Mouse (Mus musculus) left cerebral cortex, postnatal 10 days (tissue): ENCODE results near the gene Mad1l1. TPM values are rescaled to one million over a fixed set of nuclear protein-coding genes. Genes with fewer than 3 reads are reported as not detected.

Source experiments
- DNase-seq, 2 experiments: peaks; one replicate each; pipeline ENCODE4 v3.0.0; 2021 to 2022; ENCODE audit warnings: low spot score in 2 of 2, mixed read lengths in 1 of 2; ENCODE audit errors: extremely low spot score in 1 of 2
- intact Hi-C: fragments of 180-260 bp; cut with DNase I; formaldehyde crosslinking; loops from one replicate; pipeline ENCODE4 v1.15.1; 2025
- total RNA-seq, 2 experiments: library from RNA; stranded (reverse); gene quantifications; 2 replicates each; pipeline ENCODE4 v1.2.3; 2021

Mad1l1 gene
- total RNA-seq, 2 experiments from 2014 or later, result 23.8 to 24.4 TPM

DNA sequence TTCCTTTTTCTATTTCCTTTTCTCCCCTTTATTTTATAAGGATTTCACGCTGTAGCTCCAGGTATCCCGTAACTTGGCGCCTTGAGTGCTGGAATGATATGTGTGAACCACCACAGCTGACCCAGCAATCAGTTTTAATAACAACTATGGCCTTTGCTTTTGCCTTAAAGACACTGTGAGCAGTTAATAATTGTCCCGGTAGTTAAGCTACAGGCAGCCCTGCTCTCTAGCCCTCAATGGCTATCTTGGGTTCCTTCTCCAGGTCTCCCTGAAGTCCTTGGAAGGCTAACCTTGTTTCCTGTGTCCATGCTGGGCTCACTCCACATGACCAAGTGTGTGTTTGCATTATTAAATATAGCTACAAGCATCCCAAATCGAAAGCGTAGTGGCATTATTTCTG is 237.0 kb downstream of the Mad1l1 start:
- intact Hi-C loops, result no loop called here
- no peak for DNase-seq

DNA sequence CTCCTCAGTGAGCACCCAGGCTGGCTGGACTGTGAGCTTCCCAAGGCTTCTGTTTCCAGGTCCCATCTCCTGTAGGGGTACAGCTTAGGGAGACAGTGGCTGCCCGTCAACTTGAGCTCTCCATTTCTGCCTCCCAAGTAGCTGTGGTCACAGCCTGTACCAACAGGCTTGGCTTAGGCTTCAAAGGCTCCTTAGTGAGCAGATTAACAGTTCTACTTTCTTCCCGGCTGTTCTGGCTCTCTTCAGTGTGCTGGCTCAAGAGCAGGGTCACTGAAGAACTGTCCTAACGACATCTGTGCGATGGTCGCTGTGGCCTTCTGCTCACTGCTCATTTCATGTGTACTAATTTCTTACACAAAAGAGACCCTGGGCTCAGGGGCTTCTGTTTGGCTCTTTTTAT is 237.4 kb downstream of the Mad1l1 start:
- no peak for DNase-seq
- intact Hi-C loops, result no loop called here

DNA sequence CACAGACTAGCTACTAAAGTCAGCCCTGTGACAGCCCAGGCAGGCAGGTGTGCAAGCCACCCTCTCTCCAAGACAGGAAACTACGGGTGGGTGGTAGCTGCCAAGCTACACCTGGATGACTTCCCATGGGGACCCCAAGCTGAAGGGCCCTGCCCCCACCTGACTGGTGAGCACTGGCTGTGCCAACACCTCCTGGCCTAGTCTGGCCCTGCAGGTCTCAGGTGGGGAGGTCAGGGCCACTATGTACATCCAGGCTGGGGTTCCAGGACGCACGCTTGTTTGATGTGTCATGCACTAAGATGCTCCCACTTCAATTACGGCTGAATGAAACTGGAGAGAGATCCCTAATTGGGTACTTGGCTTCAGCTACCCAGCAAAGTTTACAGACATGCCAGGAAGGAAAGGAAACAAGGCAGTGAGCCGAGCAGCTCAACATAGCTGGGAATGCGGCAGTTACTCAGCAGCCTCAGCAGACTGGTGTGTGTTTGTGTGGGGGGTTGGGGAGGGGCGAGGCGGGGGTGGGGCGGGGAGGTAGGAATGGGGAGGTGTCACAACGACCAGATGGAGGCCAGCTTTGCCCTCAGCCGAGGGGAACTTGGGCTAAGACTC is 239.0 kb downstream of the Mad1l1 start:
- intact Hi-C loops, result no loop called here
- DNase-seq, result peak in 1 of 2 experiments; percentile 54

DNA sequence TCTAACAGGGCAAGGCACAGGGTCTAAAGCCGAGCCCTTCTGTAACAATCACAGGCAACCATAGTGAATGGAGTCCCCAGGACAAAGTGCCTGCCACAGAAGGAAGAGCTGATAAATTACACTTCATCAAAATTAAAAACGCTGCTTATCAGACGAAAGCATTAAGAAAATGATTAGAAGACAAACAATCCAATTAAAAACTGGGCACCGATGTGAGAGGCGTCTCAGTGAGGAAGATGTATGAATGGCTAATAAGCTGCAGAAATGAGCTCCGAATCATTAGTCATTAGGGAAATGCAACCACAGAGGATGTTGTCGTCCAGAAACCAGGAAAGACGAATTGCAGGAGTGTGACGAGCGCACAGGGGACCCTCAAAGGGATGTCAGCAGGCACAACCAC is 240.3 kb downstream of the Mad1l1 start:
- intact Hi-C loops, result no loop called here
- no peak for DNase-seq

DNA sequence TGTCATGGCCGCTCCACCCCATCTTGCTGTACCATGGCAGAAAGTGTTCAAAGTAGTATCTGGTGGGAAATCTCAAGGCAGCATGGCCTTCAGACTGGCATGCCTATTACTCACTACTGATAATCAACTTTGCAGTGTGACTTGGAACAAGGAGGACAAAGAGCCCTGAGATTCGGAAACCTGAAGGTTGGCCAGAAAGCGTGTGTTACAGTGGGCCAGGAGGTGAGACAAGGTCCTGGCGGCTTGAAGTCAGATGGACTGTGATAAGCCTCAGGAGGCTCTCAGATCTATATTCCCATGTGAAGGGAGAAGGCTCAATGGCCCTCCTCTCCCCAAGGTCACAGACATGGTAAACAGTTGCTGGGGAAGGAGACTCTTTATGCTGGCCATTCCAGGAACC is 241.8 kb downstream of the Mad1l1 start:
- no peak for DNase-seq
- intact Hi-C loops, result no loop called here

DNA sequence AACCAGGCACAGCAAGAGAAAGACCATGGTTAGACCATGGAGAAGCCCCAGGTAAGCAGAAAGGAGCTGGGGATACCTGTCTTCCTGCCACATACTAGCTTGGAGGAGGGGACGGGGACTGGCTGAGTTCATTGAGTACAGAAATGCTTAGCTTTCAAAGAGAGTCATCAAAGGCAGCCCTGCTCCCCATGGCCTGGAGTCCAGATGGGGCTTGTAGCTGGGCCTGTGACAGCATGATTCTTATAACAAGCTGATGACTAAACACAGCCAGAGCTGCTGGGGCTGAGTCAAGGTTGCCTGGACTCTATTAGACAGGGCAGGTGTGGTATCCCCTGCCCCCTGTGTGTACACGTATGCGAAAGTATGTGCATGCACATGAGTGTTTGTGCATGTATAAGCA is 242.9 kb downstream of the Mad1l1 start:
- DNase-seq, result no peak
- intact Hi-C loops, result no loop called here

DNA sequence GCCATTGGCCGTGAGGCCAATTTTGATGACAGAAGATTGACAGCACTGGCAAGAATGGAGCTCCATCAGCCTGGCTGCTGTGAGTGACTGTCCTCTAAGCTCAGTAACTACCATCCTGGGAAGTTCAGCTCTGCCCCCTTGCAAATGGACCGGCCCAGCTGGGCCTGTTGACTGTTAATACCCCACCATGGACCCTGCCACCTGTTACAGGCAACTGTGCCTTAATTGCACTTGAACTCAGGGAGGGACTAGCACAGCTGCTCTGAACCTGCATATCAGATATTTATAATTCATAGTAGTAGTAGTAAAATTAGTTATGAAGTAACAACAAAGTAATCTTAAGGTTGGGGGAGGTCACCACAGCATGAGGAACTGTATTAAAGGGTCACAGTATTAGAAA is 244.9 kb downstream of the Mad1l1 start:
- intact Hi-C loops, result no loop called here

DNA sequence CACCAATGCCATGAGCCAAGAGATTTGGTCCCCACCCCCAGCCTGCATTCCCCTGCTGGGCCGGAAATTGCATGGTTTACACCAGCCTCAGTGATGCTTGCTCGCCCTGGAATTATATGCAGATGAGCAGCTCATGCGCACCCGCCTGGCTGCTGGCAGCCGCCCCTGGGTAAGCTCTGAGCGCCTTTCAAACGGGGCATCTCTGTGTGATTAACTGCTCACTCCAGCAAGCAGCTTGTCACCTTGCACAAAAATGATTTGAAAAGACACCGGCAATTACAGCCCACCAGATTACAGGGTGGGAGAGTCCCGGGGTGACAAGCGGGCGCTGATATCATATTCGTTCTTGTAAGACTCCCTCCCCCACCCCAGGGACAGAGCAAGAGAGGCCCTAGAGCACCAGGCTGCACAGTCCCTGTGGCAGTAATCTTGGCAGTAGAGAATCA is 247.7 kb downstream of the Mad1l1 start:
- DNase-seq, result no peak
- intact Hi-C loops, result no loop called here

More for the DNA sequence above, 244.9 kb downstream of the Mad1l1 start:
- no peak for DNase-seq

DNA sequence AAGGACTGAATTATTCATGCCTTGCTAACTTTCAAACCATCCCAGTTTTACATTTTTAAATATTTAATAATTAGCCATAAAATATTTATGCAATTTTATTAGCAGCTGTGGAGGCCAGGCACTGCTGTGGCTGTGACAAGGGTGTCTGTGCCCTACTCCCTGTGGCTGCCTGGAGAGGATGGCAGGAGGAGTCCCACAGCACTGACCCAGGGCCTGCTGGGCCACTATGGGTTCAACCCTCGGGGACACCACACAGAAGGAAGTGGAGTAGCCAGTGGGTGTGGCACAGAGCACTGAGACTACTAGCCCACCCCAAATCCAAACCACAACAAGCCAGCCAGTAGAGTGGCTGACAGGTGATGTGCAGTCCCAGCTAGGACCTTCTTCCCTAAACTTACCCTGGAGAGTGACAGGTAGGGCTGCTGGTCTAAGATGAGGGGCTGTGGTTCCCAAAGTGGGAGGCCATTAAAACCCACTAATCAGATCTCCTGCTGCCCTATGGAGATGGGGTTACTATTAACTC is 248.1 kb downstream of the Mad1l1 start:
- no peak for DNase-seq
- intact Hi-C loops, result no loop called here

DNA sequence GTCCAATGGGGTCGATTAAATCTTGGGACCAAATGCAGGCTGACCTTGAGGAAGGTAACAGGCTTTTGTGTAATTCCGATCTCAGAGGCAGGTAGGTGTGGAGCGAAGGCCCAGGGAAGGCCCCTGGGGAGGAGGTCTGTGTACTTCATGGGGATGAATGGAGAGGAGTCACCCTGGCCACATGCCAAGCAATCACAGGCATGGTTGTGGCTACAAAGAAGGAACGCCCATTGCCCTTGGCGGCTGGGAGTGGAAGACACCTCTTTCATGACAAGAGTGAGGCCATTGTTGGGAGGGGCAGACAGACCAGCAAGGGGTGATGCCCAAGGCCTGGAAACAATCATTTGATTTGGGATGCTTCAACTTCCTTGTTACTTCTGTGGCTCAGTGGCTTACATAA is 252.8 kb downstream of the Mad1l1 start:
- intact Hi-C loops, result no loop called here
- no peak for DNase-seq

DNA sequence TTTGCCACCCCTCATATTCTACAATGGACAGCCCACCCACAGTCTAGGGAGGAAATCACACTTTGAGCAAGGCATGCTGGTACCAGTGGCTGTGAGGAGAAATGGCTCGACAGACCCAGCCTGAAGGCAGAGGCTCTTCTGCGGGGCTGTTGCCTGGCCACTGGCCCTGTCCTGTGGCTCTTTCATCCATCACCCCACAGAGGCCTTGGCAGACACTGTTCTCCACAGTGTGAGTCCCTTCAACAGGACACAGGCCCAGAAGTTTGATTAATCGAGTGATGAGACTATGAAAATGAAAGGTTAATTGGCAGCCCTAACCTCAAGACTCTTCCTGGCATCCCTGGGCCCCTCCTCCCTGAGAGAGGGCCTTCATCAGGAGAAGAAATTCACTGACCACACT is 253.3 kb downstream of the Mad1l1 start:
- no peak for DNase-seq
- intact Hi-C loops, result no loop called here

DNA sequence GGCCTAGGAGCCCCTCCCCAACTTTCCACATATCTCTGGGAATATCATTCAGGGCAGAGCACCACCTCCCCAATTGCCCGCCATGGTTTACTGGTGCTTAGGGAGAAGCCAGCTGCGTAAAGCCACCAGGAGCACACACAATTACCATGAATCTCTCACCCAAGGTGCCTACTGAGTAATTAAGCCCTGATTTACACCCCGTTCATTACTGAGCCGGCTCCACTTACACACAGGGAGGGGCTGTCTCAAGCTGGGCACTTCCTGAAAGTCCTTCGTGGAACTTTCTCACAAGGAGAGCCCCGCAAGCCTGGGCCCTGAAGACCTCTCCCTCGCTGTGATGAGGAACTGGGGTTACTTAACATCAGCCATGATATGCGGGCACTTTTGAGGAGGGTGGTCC is 254.6 kb downstream of the Mad1l1 start:
- intact Hi-C loops, result no loop called here
- no peak for DNase-seq

DNA sequence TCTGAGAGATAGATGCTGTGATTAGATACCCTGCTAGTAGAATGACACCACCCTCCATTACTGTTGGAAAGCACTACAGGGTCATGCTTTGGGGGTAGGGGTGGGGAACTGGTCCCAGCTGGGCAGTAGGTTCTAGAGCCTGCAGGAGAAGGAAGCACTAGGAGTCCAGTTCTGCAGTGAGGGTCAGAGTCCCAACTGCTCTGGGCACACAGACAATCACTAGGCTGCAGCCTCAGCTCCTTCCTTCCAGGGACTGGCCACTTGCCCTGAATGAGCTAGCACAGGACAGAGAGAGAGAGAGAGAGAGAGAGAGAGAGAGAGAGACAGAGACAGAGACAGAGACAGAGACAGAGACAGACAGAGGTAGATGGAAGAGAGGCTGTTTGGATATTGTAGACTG is 255.1 kb downstream of the Mad1l1 start:
- no peak for DNase-seq
- intact Hi-C loops, result no loop called here

DNA sequence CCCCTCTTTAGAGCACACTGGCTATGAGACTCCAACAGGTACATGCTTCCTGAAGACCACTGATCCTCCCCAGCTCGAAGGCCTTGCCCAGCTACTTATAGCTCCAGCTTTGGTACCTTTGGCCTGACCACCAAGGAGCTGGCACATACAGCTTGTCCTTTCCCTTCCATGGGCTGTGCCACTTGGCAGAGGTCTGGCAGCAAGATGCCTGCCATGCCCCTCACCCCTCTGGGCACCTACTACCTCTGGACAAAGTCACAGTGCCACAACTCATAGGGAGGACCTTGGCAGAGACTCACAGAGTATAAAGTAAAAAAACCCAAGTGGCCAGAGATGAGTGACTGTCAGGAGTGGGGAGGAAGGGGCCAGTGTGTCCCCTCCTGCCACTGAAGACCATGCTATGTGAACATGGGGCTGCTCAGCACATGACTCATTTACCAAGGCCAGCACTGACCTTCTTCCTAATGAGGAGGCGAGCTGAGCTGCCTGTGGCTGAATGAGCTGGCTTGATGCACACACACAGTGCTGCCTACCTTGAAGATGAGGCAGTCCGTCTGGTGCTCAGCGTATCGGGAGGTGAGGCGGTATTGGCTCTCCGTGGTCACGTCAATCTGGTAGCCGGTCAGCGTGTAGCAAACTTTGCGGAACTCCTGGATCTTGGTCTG is 255.9 kb downstream of the Mad1l1 start:
- no peak for DNase-seq
- intact Hi-C loops, result no loop called here

DNA sequence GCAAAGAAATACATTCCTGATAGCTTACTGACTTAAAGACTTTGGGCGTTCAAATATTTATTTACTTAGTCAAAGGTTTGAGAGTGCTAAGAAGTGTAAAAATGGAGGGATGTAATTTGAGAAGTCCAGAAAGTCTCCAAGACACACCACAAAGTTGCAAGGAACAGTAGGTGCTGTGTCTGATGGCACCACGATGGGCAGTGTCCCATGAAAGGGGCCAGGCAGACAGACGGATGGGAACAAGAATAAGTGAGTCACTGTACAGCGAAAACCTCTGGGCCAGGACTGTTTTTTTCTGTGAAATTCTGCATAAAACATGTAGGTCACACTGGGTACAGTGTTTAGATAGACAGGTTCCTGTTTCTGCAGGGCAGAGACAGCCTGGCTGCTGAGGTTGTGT is 256.8 kb downstream of the Mad1l1 start:
- DNase-seq, result no peak
- intact Hi-C loops, result no loop called here

DNA sequence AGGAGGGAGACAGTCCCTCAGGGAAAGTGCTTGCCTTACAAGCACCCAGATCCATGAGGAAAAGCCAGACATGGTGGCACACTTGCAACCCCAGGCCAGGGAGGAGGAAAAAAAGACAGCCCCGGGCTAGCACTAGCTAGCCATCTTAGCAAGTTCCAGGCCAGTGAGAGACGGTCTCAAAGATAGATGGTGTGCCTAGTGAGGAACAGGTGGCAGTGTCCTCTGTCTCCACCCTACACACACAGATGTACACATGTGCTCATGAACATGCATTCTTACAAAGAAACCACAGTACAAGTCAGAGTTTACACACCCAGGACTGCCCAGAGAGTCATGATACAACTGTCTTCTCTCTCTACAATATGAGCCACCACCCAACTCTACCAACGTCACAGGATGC is 258.5 kb downstream of the Mad1l1 start:
- intact Hi-C loops, result no loop called here
- DNase-seq, result no peak

DNA sequence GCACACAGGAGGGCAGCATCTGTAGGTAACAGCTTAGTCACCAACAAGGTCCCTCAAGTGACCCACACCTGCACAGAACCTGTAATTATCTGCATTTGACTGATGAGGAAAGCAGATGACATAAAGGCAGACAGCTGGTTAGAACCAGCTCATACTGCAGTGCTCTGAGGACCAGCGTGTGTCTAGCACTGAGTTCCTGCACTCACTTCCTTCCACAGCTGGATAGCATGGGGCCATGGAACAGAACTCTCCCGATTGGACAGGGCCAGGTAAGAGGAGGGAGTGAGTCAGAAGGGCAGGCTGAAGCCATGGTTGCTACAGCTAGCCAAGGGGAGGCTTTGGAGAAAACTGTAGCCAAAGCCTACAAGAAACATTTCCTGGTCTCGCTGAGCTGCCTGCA is 259.0 kb downstream of the Mad1l1 start:
- intact Hi-C loops, result no loop called here
- DNase-seq, result no peak

DNA sequence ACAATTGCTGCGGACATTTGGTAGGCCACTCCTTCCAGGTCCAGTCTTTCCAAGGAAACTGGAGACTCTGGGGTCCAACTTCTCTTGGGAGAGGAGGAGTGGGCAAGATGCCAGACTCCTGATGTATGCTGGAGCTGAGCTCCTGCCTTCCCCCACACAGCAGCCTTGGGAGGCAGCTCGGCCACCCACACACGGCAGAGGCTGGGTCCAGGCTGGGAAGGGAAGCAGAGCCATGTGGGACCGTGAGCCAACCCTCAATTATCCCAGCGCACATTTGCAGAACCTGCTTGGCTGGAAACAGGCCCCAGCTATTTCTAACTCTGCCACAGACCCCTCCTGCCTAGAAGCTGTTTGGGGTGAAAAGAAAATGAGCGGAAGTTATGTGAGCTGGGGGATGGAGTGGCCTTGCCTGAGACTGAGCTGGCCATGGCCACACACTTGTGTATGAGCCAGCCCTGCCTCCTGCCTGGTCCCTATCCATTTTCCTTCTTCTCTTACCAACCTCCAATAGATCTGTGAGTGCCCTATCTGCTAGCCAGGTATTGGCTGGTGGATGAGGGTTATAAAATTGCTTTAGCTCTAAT is 260.0 kb downstream of the Mad1l1 start:
- DNase-seq, result peak; percentile 72 to 81
- intact Hi-C loops, result no loop called here

DNA sequence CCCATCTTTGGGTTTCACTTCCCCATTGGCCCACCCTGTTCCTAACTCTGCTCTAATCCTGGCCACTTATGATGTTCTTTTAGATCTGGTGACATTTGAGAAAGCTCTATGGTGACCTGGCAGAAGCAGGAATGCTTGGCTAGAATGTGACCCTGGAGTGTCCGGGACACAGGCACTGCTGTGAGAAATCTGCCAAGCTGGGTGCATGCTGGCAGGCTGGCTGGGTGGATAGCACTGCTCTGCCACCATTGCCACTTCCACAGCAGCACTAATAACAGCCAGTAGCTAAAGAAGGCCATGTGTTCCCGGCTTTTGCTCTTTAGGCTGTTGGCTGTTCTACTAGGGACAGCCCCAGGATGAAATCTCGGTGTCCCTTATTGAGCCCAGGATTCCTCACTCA is 265.1 kb downstream of the Mad1l1 start:
- no peak for DNase-seq
- intact Hi-C loops, result no loop called here

DNA sequence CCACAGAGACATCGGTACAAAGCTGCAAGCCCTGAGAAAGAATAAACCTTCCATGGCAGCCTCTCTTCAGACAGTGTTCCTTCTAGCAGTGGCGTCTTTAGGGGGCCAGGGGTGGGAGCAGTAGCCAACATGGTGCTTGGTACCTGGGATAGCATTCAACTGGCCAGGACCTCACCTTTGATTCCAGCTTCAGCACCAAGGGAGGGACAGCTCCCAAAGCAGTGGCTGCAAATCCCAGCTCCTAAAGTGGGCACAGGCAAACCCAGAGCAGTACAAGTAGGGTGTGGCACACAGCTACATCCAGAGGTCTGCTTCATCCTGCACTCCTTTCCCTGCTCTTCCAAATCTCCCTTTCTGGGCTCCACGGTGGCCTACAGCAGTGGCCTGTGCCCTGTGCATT is 265.9 kb downstream of the Mad1l1 start:
- DNase-seq, result no peak
- intact Hi-C loops, result no loop called here
